Mouse (Mus musculus) common myeloid progenitor, adult 5-6 weeks (primary cell): ENCODE results near the gene Cwc22. TPM values are rescaled to one million over a fixed set of nuclear protein-coding genes. Genes with fewer than 3 reads are reported as not detected.
"Not testable (repeated sequence)": the region's sequence is repeated elsewhere in the genome, so short reads cannot be mapped to it uniquely, and the experiment has no call there.

Experiments
- ATAC-seq: replicated peaks from 2 replicates; pipeline ENCODE4 v1.8.0; 2016; ENCODE audit warnings: low read depth, mild to moderate bottlenecking, moderate TSS enrichment, inconsistent platforms; ENCODE audit not compliant: poor library complexity, severe bottlenecking
- total RNA-seq: library from RNA; stranded (forward); fragments of 200-1000, 187-1606 nt; gene quantifications from 2 replicates; pipeline ENCODE4 v1.2.3, GENCODE M21; 2017

Cwc22 gene
- total RNA-seq, 1 experiment from 2014 or later: 105 TPM

- ATAC-seq: no peak
These were observed 43.1 kb downstream of the Cwc22 start for GRCm38 (mm10) chr2:77903098-77903497.

GRCm38 (mm10) chr2:77901269-77901668, 44.9 kb downstream of the Cwc22 start:
- no peak for ATAC-seq

GRCm38 (mm10) chr2:77900741-77901140, 45.4 kb downstream of the Cwc22 start:
- ATAC-seq: no peak

- ATAC-seq: no peak
These were observed 46.1 kb downstream of the Cwc22 start for GRCm38 (mm10) chr2:77900111-77900510.

GRCm38 (mm10) chr2:77898436-77898835, 47.7 kb downstream of the Cwc22 start:
- no peak for ATAC-seq

- ATAC-seq: no peak
These were observed 48.2 kb downstream of the Cwc22 start for GRCm38 (mm10) chr2:77897988-77898387.

- ATAC-seq: no peak
These were observed 48.6 kb downstream of the Cwc22 start for GRCm38 (mm10) chr2:77897558-77897899.

- ATAC-seq: no peak
These were observed 49.2 kb downstream of the Cwc22 start for GRCm38 (mm10) chr2:77896843-77897557.

- not testable (repeated sequence) for ATAC-seq
These were observed 50.1 kb downstream of the Cwc22 start for GRCm38 (mm10) chr2:77895906-77896570.

- no peak for ATAC-seq
These were observed 51.3 kb downstream of the Cwc22 start for GRCm38 (mm10) chr2:77894896-77895295.

- no peak for ATAC-seq
These were observed 52.7 kb downstream of the Cwc22 start for GRCm38 (mm10) chr2:77893505-77893904.

GRCm38 (mm10) chr2:77892573-77892972, 53.6 kb downstream of the Cwc22 start:
- no peak for ATAC-seq

- no peak for ATAC-seq
These were observed 55.2 kb downstream of the Cwc22 start for GRCm38 (mm10) chr2:77890836-77891438.

GRCm38 (mm10) chr2:77889949-77890348, 56.2 kb downstream of the Cwc22 start:
- ATAC-seq: no peak

- ATAC-seq: no peak
These were observed 56.8 kb downstream of the Cwc22 start for GRCm38 (mm10) chr2:77889401-77889800.

GRCm38 (mm10) chr2:77888826-77889225, 57.3 kb downstream of the Cwc22 start:
- no peak for ATAC-seq

GRCm38 (mm10) chr2:77888056-77888455, 58.1 kb downstream of the Cwc22 start:
- ATAC-seq: no peak

- no peak for ATAC-seq
These were observed 59.0 kb downstream of the Cwc22 start for GRCm38 (mm10) chr2:77887166-77887565.

- no peak for ATAC-seq
These were observed 60.6 kb downstream of the Cwc22 start for GRCm38 (mm10) chr2:77885491-77886130.

GRCm38 (mm10) chr2:77885036-77885435, 61.1 kb downstream of the Cwc22 start:
- no peak for ATAC-seq

GRCm38 (mm10) chr2:77884491-77884890, 61.7 kb downstream of the Cwc22 start:
- no peak for ATAC-seq
